Mouse (Mus musculus) cerebellum, adult 2 months (tissue): Measurements from ENCODE around the gene Map4k5.

ENCODE experiments used
- CTCF ChIP-seq: fragments of 200-500 bp; IDR thresholded peaks from 2 replicates; pipeline ENCODE4 v1.5.1; 2011; ENCODE audit warnings: low read depth, mild to moderate bottlenecking, control low read depth, low read length, moderate library complexity, borderline replicate concordance; ENCODE audit not compliant: insufficient read depth
- POLR2A ChIP-seq: fragments of 200-500 bp; IDR thresholded peaks from 2 replicates; pipeline ENCODE4 v1.6.1; 2011; ENCODE audit warnings: low read length, control low read depth, borderline replicate concordance; ENCODE audit not compliant: insufficient read depth

- no peak for TF ChIP-seq CTCF
- TF ChIP-seq POLR2A, result no peak
Observed at GRCm38 (mm10) chr12:69777341-69777730, 115.7 kb downstream of the Map4k5 start.
